Mouse (Mus musculus) mouse embryonic stem cell (cell line): ENCODE measurements at regions not wholly inside any gene's neighbourhood (a gene's known extent, or its start where the extent isn't known, plus 50 kb on each side); places are given as distances from the start of the nearest gene placed in this dataset.

Experiments used
- in situ Hi-C, 2 experiments: fragments of 300-500 bp; cut with MboI; formaldehyde crosslinking; loops; 1 replicate in 1 of 2; 3 replicates in 1 of 2; pipeline ENCODE4 v1.14.3; 2019 to 2020; ENCODE audit warnings: low sequenced_read_pairs in 2 of 2, low pct_unique_long_range_greater_than_20kb in 1 of 2, mixed read lengths in 1 of 2; ENCODE audit not compliant: unreplicated experiment in 1 of 2

DNA sequence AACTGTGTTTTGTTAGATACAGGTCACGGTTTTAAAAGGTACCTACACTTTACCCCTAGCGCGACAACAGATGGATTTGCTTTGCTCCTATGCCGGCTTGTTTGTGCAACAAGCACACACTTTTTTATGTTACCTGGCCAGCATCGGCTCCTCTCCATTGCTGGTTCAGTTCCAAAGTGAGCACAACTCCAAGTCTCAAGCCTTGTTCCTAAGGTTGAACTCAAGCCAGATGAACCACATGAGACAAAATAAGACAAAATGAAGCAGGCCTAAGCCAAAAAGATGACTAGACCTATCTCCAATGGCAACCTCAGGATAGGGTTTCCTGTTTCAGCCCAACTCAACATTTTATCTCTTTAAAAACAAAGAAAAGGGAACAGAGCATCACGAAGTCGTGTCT, 108.5 kb upstream of the N6amt1 start:
- in situ Hi-C loops, result loop anchor here (5.0 to 10.0 kb wide), 2 partner anchors 1438 to 1441 kb away; partner anchors contain the start of gene Adamts1 (in 1 of the 2)

GRCm38 (mm10) chr16:87242027-87242426, 112.0 kb upstream of the N6amt1 start:
- in situ Hi-C loops, result loop anchor here in 1 of 2 experiments (10.0 kb wide), 1 partner anchor 1437 kb away; the partner anchor contains the start of gene Adamts1

DNA sequence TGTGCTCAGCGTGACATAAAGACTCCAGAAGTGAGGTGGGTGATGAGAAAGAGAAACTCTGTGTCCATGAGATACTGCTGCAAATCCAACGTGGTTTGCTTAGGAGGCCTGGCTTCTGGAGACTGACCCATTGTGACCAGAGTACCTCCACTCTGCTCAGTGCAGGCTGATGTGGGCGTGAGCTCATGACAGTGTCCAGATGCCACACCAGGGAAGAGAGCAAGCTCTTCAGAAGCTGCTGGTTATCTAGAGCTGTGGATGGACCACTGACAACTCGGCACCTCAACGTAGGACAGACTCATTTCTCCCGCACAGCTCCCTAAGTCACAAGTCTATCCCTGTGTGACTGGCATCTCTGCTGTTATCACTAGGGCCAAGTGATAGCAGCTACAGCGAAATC, 114.9 kb upstream of the N6amt1 start:
- in situ Hi-C loops, result no loop called here

- in situ Hi-C loops, result no loop called here
These were observed 119.8 kb upstream of the N6amt1 start for GRCm38 (mm10) chr16:87234199-87234598.

DNA sequence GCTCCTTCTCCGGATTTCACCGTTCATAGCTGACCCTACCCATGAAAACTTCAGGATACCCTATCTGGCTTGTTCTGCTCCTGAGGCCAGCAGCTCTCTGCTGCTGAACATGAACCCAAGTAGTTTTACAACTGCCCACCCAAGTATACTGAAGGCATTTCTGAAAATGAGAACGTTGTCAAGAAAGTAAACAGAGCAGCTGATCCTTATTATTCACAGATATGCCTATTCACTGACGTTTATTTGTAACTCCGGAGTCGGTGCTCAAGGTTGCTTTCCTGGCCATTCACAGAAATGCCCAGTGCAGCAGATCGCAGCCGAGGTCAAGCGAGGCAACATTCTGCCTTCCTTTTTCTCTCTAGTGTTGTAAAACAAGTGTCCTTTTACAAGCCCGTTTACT, 128.4 kb upstream of the N6amt1 start:
- in situ Hi-C loops, result no loop called here

DNA sequence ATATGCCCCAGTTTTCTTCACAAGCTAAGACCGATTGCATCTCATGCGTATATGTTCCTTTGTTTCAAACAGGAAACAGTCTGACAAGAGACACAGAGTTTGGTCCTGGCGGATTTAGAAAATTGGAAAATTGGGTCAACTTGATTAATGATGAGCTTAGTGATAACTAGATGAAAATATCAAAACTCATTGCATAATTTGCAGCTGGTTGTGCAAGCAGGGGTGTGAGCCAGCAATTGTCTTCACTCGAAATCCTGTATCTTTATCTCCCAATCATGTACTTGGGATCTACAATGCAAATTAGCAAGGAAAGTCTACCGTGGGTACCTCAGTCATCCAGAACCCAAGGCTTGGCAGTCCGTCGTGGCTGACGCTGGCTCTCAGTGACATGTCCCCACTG, 128.9 kb upstream of the N6amt1 start:
- in situ Hi-C loops, result no loop called here

DNA sequence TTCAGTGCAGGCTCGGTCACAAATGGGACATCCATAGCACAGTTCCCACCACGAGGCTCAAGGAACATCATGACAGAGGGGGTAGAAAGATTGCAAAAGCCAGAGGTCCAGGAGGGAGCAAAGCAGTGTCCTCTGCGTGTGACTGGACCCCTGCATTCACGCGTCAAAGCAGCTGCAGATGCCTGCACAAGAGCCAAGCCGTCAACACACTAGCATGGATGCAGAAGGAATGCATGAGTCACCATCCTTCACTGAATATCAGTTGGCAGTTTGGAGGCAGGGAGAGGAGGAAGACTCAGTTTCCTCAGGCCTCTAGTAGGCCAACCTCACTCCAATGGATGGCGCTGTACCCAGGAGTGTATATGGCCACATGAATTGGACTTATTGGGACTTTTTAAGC, 130.0 kb upstream of the N6amt1 start:
- in situ Hi-C loops, result no loop called here

- in situ Hi-C loops, result no loop called here
These were observed 133.4 kb upstream of the N6amt1 start for GRCm38 (mm10) chr16:87220611-87221010.

DNA sequence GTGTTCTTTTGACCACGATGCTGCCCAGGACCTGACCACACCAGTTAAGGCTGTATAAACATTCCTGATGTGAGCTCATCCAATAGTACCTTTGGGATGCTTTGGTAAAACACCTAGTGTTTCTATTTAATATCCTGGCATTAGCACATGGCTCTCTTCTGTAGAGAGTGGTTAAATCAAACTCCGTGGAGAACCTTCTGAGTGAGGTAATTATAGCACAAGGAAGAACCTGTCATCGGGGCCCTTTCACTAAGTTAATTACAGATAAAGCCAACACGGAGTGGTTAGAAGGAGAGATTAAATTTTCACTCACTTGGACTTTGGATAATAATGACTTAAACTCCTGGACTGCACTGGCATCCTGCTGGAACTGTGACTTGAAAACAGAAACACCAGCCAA, 133.8 kb upstream of the N6amt1 start:
- in situ Hi-C loops, result no loop called here

DNA sequence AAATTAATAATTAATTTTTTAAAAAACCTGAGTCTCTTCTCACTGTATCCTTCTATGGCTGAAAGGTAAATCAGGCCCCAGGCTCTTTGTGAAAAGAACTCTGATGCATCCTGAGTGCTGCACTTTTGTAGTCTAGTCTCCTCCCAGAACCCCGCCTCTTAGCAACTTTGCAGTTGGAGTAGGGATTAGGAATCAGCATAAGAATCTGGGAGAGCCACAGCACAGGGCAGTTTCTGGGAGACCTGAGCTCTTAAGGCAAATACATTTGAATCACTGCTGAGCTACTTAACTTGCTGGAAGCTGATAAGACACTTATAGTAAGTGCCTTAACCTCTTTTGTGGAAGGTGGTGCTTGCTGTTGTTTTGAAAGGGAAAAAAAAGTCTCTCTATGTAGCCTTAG, 146.1 kb upstream of the N6amt1 start:
- in situ Hi-C loops, result no loop called here

DNA sequence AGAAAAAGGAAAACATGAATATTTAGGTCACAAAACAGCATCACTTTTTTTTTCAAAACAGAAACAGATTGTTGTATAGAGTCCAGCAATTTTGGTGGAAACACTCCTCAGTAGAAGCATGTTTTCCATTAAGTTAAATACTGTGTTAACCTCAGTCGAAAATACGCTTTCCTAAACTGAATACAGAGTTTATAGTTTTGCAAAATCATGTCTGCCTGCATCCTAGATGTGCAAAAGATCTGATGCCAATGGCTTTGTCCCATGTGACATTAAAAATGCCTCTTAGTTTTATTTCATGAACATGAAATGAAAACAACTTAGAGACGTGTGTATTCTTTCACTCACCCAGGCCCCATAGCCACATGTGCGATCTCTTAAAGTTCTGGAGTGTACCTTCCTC, 163.5 kb upstream of the N6amt1 start:
- in situ Hi-C loops, result no loop called here

DNA sequence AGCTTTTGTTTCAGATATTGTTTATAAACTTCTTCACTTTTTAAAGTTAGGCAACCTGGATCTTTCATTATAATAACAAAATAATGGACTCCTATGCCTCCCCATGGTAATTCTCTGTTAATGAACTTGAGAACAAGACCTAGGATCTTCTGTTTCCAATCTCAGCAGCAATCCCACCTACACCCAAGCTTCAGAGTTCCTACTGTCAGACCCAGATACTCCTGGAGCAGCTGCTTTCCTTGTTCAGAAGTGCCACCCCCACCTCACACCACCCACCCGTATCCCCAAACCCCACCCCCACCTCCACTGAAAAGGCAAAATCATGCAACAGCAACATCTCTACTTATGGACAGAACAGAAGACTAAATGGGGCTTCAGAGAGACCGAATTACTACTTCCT, 165.2 kb upstream of the N6amt1 start:
- in situ Hi-C loops, result no loop called here

GRCm38 (mm10) chr16:87172395-87172794, 181.6 kb upstream of the N6amt1 start:
- in situ Hi-C loops, result no loop called here

GRCm38 (mm10) chr16:87139301-87139700, 214.7 kb upstream of the N6amt1 start:
- in situ Hi-C loops, result no loop called here

DNA sequence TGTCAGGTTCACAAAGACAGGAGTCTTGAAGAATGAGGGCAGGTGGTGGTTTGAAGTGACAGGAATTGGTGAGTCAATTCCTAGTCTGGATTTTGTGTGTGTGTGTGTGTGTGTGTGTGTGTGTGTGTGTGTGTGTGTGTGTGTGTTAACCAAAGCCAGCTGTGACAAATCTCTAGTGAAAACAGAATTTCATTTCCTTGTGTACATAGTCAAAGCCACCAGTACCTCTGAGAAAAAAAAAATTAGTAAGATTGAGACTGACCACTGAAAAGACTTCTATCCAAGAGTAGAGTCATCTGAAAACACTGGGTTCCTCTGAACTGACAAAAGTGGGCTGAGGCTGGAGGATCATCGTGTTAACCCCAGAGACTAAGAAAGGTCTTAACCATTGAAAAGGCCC, 217.5 kb upstream of the N6amt1 start:
- in situ Hi-C loops, result no loop called here

GRCm38 (mm10) chr16:87134452-87134851, 219.5 kb upstream of the N6amt1 start:
- in situ Hi-C loops, result no loop called here

DNA sequence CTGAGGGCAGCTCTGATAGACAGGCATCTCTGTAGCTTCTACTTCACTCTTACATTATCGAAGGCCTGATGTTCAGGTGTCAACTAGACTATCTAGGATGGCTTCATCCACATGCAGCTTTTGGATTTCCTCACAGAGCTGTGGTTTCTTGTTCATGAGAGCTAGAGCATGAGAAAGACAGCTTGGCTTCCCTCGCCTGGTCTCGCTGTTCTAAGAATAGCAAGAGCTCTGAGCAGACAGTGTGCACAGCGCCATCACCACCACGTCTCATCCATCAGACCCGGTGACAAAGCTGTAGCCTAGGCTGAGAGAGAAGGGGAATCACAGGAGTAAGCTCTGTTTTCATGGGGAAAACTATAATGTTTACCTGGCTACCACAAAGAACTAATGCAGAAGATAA, 220.1 kb upstream of the N6amt1 start:
- in situ Hi-C loops, result no loop called here

- in situ Hi-C loops, result no loop called here
These were observed 221.9 kb upstream of the N6amt1 start for GRCm38 (mm10) chr16:87132082-87132481.

DNA sequence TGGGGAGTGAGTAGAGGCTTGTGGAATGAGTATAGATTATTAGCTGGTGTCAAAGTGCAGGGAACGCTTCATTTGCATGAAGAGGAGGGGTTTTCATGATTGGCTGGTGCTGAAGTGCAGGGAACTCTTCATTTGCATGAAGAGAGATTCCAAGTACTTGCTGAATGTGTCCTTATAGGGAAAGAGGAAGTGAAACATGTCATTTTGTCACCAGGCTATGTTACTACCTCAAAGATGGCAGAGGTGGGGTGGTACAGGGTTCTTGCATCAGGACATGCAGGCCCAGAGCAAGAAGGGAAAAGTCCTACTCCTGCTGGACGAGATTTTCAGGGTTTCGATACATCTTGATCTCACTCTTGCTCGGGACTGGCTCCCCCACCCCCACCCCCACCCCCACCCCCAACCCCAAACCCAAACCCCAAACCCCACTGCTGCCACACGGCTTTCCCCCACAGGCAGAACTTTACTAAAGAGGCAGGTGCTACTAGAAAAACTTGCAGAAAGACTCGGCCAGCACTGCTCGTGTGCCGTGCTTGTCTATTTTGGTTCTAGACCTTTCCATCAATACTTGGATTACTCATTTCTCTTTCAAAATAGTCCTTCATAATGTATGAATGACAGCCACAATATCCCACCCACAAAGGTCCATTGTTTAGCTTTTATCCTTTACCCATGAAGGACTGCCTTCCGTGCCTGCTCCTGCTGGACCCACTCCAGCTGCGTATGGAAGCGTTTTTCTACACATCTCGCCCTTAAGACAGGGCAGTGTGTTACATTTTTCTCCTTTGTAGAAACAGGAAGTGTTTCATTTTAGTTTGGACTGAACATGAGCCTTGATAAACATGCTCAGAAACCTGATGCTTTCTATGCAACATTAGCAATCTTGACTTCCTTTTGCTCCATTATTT, 223.0 kb upstream of the N6amt1 start:
- in situ Hi-C loops, result no loop called here

GRCm38 (mm10) chr16:87129021-87129420, 225.0 kb upstream of the N6amt1 start:
- in situ Hi-C loops, result no loop called here
